Comparison of ENCODE assay signal across 21 mouse cellular contexts in the genomic region with DNA sequence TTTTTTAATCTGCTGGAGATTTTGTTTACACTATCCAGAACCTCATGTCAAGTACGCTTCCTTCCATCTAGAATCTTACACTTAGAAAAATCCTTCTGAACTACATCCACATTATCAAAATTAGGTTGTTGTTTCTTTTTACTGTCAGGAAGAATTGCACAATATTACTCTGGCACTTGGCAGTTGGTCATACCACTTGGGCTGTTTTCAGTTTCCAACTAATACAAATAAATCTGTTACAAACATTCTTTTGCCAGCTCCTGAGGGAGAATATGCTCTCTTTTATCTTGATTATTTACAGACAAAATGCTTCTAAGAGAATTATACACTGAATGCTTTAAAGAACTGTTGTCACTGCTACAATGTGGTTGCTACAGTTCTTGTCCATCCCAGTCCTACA.
"Had no signal": no experiment of that assay in that cellular context is flagged by ENCODE, and none has a peak within 500 bp of the region (broad histone marks: within the 10 kb centered on the region; RNA-seq: fewer than 3 reads in every experiment).

No protein-coding gene starts in this region.

- H3K4me3 ChIP-seq: lung, embryonic 15.5 days; midbrain, embryonic 13.5 days; midbrain, embryonic 15.5 days; myocyte; neural tube, embryonic 13.5 days; neural tube, embryonic 15.5 days had no signal

- H3K9me3 ChIP-seq: lung, embryonic 15.5 days; midbrain, embryonic 13.5 days; midbrain, embryonic 15.5 days; neural tube, embryonic 13.5 days; neural tube, embryonic 15.5 days had no signal

- H3K27me3 ChIP-seq: lung, embryonic 15.5 days; megakaryocyte, embryonic 14.5 days; midbrain, embryonic 13.5 days; midbrain, embryonic 15.5 days; neural tube, embryonic 13.5 days; neural tube, embryonic 15.5 days had no signal

- H3K9ac ChIP-seq: lung, embryonic 15.5 days; midbrain, embryonic 13.5 days; midbrain, embryonic 15.5 days; neural tube, embryonic 13.5 days; neural tube, embryonic 15.5 days had no signal

- H3K27ac ChIP-seq: lung, embryonic 15.5 days; macrophage; midbrain, embryonic 13.5 days; midbrain, embryonic 15.5 days; neural tube, embryonic 13.5 days; neural tube, embryonic 15.5 days had no signal

- H3K36me3 ChIP-seq: lung, embryonic 15.5 days; midbrain, embryonic 13.5 days; midbrain, embryonic 15.5 days; neural tube, embryonic 13.5 days; neural tube, embryonic 15.5 days had no signal

- H3K4me1 ChIP-seq: lung, embryonic 15.5 days; midbrain, embryonic 13.5 days; midbrain, embryonic 15.5 days; neural tube, embryonic 13.5 days; neural tube, embryonic 15.5 days had no signal

- H3K4me2 ChIP-seq: lung, embryonic 15.5 days; midbrain, embryonic 11.5 days; midbrain, embryonic 13.5 days; midbrain, embryonic 15.5 days; neural tube, embryonic 13.5 days; neural tube, embryonic 15.5 days had no signal

- ATAC-seq: lung, postnatal 0 days; midbrain, embryonic 15.5 days had no signal

- DNase-seq: lung, adult 2 months; lung, postnatal 14 days; lung, postnatal 36 days; retina, postnatal 1 day; right cerebral cortex, adult 18-20 months; right cerebral cortex, postnatal 25 days; right cerebral cortex, postnatal 4 days; spleen, adult 18-20 months; thymus, adult 18-20 months; thymus, postnatal 14 days; thymus, postnatal 36 days had no signal
